Mouse (Mus musculus): Measurements from ENCODE around the gene Nfix.

DNA sequence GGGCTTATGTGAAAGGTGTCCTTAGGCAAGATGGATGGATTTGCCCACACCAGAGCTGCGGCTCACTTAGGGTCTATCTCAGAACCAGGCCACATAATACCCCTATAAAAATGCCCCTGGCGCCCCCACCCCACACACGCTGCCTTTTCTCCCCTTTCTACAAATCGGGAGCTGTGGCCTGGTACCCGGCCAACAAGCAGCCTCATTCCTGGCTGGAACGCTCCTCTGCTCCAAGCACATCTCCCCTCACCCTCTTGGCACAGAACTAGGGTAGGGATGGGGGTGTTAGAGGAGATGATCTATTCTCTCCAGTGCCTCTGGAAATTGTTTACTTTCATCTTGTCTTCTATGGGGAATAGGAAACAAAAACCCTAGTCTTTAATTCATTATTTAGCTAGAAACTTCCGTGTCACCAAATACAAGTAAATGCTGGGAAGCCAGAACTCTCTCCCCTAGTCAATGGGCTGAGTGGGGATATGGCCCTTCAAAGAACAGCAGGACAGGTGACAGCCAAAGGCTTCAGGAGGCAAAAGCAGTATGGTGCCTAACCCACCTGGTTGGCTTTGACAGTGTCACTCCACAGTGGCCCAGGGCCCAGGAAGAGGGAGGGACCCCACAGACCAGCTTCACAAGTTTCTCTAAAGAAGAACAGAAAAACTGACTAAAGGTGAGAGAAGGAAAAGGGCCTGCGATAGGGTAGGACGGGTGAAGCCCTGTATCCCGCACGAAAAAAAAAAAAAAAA is 21.3 kb downstream of the Nfix start:
- TF ChIP-seq CTCF (conservative IDR thresholded peaks at IDR 0.05; ENCODE audit: low read length): no peak
- TF ChIP-seq NANOG (IDR thresholded peaks at IDR 0.05; ENCODE audit: borderline replicate concordance, low read length): no peak
